Mouse (Mus musculus) embryonic facial prominence, embryonic 11.5 days (tissue): ENCODE measurements around the gene Dnaja2. TPM values are rescaled to one million over a fixed set of nuclear protein-coding genes. Genes with fewer than 3 reads are reported as not detected.

Experiments
- ATAC-seq: fragments of 200-750 bp; cut with Nextera tagmentation; replicated peaks from 2 replicates; pipeline ENCODE4 v1.8.0; 2017; ENCODE audit warnings: low read depth; ENCODE audit not compliant: insufficient number of reproducible peaks, low FRiP score, low TSS enrichment
- DNase-seq: peaks from one replicate; pipeline ENCODE4 v3.0.0-alpha.2; 2015; ENCODE audit warnings: low spot score
- H3K27ac ChIP-seq: fragments of 300-500 bp; sonication (generic); replicated peaks from 2 replicates; pipeline ENCODE4 v1.5.1; 2014; ENCODE audit warnings: mild to moderate bottlenecking, low read depth, low read length, control low read depth
- H3K27me3 ChIP-seq: fragments of 300-500 bp; sonication (generic); 2 replicates; pipeline ENCODE4 v1.6.1; 2014; ENCODE audit warnings: mild to moderate bottlenecking, low read length, moderate library complexity, mixed read lengths; ENCODE audit not compliant: control insufficient read depth, insufficient read depth
- H3K36me3 ChIP-seq: fragments of 300-500 bp; sonication (generic); replicated peaks from 2 replicates; pipeline ENCODE4 v1.6.1; 2014; ENCODE audit warnings: low read depth, mild to moderate bottlenecking, low read length, moderate library complexity, mixed read lengths; ENCODE audit not compliant: control insufficient read depth, insufficient read depth
- H3K4me1 ChIP-seq: fragments of 300-500 bp; sonication (generic); 2 replicates; pipeline ENCODE4 v1.6.1; 2014; ENCODE audit warnings: low read length, mixed read lengths; ENCODE audit not compliant: control insufficient read depth, insufficient read depth
- H3K4me2 ChIP-seq: fragments of 300-500 bp; sonication (generic); 2 replicates; pipeline ENCODE4 v1.6.1; 2014; ENCODE audit warnings: low read depth, mild to moderate bottlenecking, control low read depth, low read length, moderate library complexity
- H3K4me3 ChIP-seq: fragments of 300-500 bp; sonication (generic); 2 replicates; pipeline ENCODE4 v1.5.1; 2014; ENCODE audit warnings: low read depth, low read length, control low read depth
- H3K9ac ChIP-seq: fragments of 300-500 bp; sonication (generic); replicated peaks from 2 replicates; pipeline ENCODE4 v1.6.1; 2014; ENCODE audit warnings: mild to moderate bottlenecking, control low read depth, low read length
- H3K9me3 ChIP-seq: fragments of 300-500 bp; sonication (generic); replicated peaks from 2 replicates; pipeline ENCODE4 v1.6.1; 2016; ENCODE audit warnings: mild to moderate bottlenecking, low read length, inconsistent platforms, mixed read lengths; ENCODE audit not compliant: control insufficient read depth
- WGBS: fragments of 180-500 bp; shearing (Covaris S2); extraction: QIAGEN DNeasy Blood & Tissue Kit; methylation state at CpG from one replicate; pipeline ENCODE4 v1.1.7; 2014; 5-methylcytosine and 5-hydroxymethylcytosine counted together
- polyA plus RNA-seq: library from polyadenylated mRNA; unstranded; fragments of >200 nt; fragmentation: Nextera tagmentation; extraction: Ambion mirVana; gene quantifications from 2 replicates; pipeline ENCODE4 v1.2.1, GENCODE M21; 2014

Dnaja2 gene
- polyA plus RNA-seq, 1 experiment from 2014 or later = 207 TPM

DNA sequence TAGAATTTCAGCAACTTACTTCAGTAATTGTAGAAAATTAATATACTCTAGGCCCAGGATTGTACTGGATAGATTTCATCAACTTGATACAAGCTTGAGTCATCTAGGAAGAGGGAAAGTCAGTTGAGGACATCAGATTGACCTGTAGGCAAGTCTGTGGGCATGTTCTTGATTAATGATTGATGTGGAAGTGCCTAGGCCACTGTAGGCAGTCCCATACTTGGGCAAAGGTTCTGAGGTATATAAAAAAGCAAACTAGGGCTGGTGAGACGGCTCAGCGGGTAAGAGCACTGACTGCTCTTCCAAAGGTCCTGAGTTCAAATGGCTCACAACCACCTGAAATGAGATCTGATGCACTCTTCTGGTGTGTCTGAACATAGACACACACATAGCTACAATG is 12.7 kb upstream of the Dnaja2 start:
- 90% methylated on average over 2 of the region's 2 CpGs for WGBS
- H3K27me3 ChIP-seq = no peaks in the 10 kb centered on the region
- no peak overlapping the region for H3K9ac ChIP-seq
- H3K27ac ChIP-seq = no peak overlapping the region
- ATAC-seq (no peak), DNase-seq (no peak)
- H3K36me3 ChIP-seq = no peaks in the 10 kb centered on the region
- H3K4me2 ChIP-seq = no peak overlapping the region
- no peaks in the 10 kb centered on the region for H3K9me3 ChIP-seq
- H3K4me1 ChIP-seq = no peaks in the 10 kb centered on the region
- H3K4me3 ChIP-seq = no peak overlapping the region

DNA sequence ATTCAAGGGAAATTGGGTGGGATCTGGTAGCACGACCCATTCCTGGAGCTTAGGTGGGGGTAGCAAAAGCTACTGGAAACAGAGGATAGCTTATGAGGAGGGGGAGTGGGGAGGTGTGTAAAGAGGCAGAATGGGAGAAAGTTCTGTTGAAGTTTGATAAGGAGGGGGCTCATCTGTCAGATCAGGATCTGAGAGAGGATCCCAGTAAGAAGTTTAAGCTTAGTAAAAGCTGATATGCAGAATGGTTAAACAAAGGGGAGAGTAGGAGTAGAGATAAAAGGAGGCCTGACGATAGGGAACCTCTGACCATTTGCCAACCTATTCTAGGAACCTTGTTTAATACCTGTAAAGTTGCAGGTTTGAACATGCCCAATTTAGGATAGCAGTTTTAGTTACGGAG is 10.0 kb upstream of the Dnaja2 start:
- no peak for ATAC-seq
- H3K4me1 ChIP-seq = no peaks in the 10 kb centered on the region
- 78% methylated on average over 3 of the region's 3 CpGs for WGBS

DNA sequence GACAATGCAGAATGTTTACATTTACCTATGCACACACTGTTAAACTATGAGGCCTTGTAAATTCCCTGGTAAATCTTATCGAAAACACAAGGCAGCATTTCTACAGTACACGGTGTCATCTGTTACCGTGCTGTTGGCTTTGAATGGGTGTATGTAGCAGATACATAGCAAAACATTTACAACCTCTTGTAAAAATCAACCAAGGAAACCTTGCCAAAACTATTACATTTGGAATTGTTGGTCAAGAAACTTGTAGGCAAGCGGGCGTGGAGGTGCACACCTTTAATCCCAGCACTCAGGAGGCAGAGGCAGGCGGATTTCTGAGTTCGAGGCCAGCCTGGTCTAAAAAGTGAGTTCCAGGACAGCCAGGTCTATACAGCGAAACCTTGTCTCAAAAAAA is 8.2 kb upstream of the Dnaja2 start:
- DNase-seq (no peak), ATAC-seq (no peak)
- H3K36me3 ChIP-seq = no peaks in the 10 kb centered on the region
- WGBS = 89% methylated on average over 8 of the region's 8 CpGs
- H3K4me3 ChIP-seq = no peak overlapping the region
- H3K9me3 ChIP-seq = no peaks in the 10 kb centered on the region
- H3K4me2 ChIP-seq = no peak overlapping the region
- H3K4me1 ChIP-seq = no peaks in the 10 kb centered on the region
- no peak overlapping the region for H3K9ac ChIP-seq
- no peaks in the 10 kb centered on the region for H3K27me3 ChIP-seq
- no peak overlapping the region for H3K27ac ChIP-seq

More for the DNA sequence above, 10.0 kb upstream of the Dnaja2 start:
- Histone ChIP-seq H3K27ac (no peak overlapping the region), H3K36me3 (no peaks in the 10 kb centered on the region), H3K9me3 (no peaks in the 10 kb centered on the region), H3K4me3 (no peak overlapping the region), H3K9ac (no peak overlapping the region), H3K4me2 (no peak overlapping the region), H3K27me3 (no peaks in the 10 kb centered on the region)
- DNase-seq = no peak

DNA sequence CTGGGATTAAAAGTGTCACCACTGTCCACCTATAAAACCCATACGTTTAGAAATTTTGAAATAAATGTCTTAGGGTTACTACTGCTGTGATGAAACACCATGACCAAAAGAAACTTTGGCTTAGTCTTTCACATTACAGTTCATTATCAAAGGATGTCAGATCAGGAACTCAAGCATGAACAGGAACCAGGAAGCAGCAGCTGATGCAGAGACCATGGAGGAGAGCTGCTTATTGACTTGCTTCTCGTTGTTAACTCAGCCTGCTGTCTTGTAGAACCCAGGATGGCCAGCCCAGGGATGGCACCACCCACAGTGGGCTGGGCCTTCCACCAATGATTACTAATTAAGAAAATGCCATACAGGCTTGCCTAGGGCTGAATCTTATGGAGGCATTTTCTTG is 4.8 kb upstream of the Dnaja2 start:
- no peaks in the 10 kb centered on the region for H3K9me3 ChIP-seq
- ATAC-seq = no peak
- H3K4me2 ChIP-seq = no peak overlapping the region
- DNase-seq = no peak
- no peaks in the 10 kb centered on the region for H3K36me3 ChIP-seq
- no peak overlapping the region for H3K27ac ChIP-seq
- no peak overlapping the region for H3K9ac ChIP-seq
- H3K4me3 ChIP-seq = no peak overlapping the region
- no peaks in the 10 kb centered on the region for H3K27me3 ChIP-seq
- 64% methylated on average over 2 of the region's 2 CpGs for WGBS
- no peaks in the 10 kb centered on the region; the same call in 1 of the 2 replicates for H3K4me1 ChIP-seq

DNA sequence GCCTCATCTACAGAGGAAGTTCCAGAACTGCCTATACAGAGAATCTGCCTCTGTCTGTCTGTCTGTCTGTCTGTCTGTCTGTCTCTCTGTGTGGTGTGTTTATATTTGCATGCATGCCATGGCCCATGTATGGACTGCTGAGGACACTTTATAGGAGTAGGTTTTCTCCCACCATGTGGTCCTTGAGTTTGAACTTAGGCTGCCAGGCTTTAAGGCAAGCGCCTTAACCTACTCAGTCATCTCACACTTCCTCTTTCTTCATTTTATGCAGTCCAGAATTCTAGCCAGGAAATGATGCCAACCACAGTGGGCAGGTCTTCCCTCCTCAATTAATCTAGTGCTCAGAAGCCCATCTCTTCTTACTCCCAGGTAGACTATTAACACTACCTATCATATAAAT is 4.1 kb upstream of the Dnaja2 start:
- H3K9ac ChIP-seq = no peak overlapping the region
- 94% methylated on average over 1 of the region's 1 CpGs for WGBS
- DNase-seq = no peak
- H3K4me3 ChIP-seq = no peak overlapping the region
- H3K9me3 ChIP-seq = no peaks in the 10 kb centered on the region
- H3K4me2 ChIP-seq = no peak overlapping the region
- no peak for ATAC-seq
- no peaks in the 10 kb centered on the region for H3K27me3 ChIP-seq
- no peaks in the 10 kb centered on the region for H3K36me3 ChIP-seq
- no peak overlapping the region for H3K27ac ChIP-seq
- no peaks in the 10 kb centered on the region; the same call in 1 of the 2 replicates for H3K4me1 ChIP-seq

DNA sequence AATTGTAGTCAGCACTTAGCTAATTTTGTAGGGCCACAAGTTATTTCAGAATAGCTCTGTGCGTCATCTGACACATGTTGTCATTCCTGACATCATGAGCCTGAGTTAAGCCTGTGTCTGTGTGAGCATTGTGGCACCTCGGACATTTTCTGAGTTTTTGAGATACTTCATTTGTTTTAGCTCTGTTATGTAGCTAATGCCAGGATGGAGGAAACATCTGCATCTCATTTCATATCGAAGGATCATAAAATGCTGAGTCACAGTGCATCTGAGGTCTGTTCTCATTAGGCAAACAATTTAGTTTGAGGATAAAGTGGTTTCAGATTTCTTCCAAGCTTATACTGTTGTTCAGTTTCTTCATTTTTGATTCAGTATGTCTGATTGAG is 2.5 kb upstream of the Dnaja2 start:
- H3K9ac ChIP-seq = no peak overlapping the region
- no peaks in the 10 kb centered on the region for H3K27me3 ChIP-seq
- H3K27ac ChIP-seq = no peak overlapping the region
- H3K36me3 ChIP-seq = peaks cover 4% of the 10 kb centered on the region; the same call in 1 of the 2 replicates
- H3K9me3 ChIP-seq = no peaks in the 10 kb centered on the region
- H3K4me1 ChIP-seq = no peaks in the 10 kb centered on the region; the same call in 1 of the 2 replicates
- no peak overlapping the region for H3K4me2 ChIP-seq
- no peak overlapping the region for H3K4me3 ChIP-seq
- WGBS = 47% methylated on average over 3 of the region's 3 CpGs
- no peak for ATAC-seq
- DNase-seq = peak; percentile 69

DNA sequence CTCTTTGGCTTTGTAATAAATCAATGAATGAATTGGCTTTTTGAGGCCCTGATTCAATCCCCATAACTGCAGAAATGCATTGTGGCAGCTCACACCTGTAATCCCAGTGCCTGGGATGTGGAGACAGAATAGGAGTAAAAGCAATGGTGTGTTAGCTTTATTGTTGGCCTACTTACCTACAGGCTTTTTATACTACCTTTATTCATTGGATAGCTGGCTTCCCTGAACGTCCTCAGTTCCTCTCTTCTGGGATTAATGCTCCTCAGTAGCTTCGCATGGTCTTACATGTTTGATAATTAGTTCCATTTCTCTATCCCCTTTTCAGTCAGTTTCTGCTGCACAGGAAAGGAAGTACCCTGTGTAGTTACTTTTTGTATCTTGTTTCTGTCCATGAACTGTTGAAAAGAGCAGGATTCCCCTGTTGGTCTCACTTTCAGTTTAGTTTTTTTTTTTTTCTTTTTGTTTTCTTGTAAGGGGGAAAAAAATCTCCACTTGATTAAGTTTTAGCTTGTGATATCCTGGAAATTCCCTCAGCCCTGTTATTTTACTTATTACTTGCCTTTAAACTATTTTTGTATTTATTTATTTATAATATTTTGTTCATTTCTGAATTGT is 1.9 kb upstream of the Dnaja2 start:
- 47% methylated on average over 2 of the region's 2 CpGs for whole genome bisulfite sequencing
- peaks cover 4% of the 10 kb centered on the region; the same call in 1 of the 2 replicates for H3K36me3 ChIP-seq

DNA sequence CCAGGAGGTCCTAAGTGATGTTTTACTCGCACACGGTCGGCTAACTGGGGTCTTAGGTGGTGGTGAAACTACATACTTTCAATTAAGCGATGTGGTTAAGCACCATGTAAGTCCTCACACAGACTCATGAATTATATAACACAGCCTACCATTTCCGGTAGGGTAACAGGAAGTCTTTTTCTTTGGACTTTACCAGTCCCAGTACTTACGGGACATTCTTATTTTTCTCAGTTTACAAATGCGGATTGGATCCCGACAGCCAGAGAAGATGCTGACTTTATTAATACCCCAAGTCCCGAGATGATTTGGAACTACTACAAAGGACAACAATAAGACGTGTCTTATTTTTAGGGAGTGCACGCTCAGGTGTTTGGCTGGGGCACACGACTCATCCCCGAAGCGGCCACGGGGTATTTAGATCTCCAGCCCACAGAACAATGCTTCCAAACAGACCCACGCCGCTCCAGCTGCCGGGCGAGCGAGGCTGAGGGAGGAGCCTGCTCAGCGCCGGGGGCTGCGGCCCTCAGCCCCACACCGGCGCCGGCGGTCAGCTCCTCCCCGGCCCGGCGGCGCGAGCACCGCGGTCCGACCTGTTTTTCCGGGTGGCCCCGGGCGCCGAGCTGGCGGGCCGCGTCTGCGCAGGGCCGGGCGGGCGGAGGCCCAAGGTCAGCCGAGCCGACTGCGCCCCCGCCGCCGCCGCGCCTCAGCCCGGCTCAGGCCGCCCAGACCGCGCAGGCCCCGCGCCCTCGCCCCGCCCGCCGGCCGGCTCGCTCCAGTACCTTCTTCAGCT is 558 bp downstream of the Dnaja2 start:
- DNase-seq (peak; percentile 53), ATAC-seq (peak; percentile 89)
- H3K9ac ChIP-seq = peak overlapping the region; percentile 92
- peak overlapping the region; percentile 90 for H3K4me3 ChIP-seq
- H3K27me3 ChIP-seq = no peaks in the 10 kb centered on the region
- peak overlapping the region; percentile 77 for H3K4me2 ChIP-seq
- WGBS = under 1% methylated on average over 50 of the region's 66 CpGs
- no peaks in the 10 kb centered on the region for H3K9me3 ChIP-seq
- peaks cover 4% of the 10 kb centered on the region; the same call in 1 of the 2 replicates for H3K36me3 ChIP-seq
- H3K4me1 ChIP-seq = no peaks in the 10 kb centered on the region; the same call in 1 of the 2 replicates
- peak overlapping the region; percentile 79 for H3K27ac ChIP-seq

More for the DNA sequence above, 1.9 kb upstream of the Dnaja2 start:
- H3K9me3 ChIP-seq = no peaks in the 10 kb centered on the region
- H3K4me2 ChIP-seq = no peak overlapping the region
- no peak for ATAC-seq
- no peak overlapping the region for H3K27ac ChIP-seq
- no peak overlapping the region for H3K9ac ChIP-seq
- DNase-seq = no peak
- H3K4me3 ChIP-seq = no peak overlapping the region
- no peaks in the 10 kb centered on the region for H3K27me3 ChIP-seq
- no peaks in the 10 kb centered on the region; the same call in 1 of the 2 replicates for H3K4me1 ChIP-seq
